Mouse (Mus musculus): ENCODE measurements at regions not wholly inside any gene's neighbourhood (a gene's known extent, or its start where the extent isn't known, plus 50 kb on each side); places are given as distances from the start of the nearest gene placed in this dataset.

DNA sequence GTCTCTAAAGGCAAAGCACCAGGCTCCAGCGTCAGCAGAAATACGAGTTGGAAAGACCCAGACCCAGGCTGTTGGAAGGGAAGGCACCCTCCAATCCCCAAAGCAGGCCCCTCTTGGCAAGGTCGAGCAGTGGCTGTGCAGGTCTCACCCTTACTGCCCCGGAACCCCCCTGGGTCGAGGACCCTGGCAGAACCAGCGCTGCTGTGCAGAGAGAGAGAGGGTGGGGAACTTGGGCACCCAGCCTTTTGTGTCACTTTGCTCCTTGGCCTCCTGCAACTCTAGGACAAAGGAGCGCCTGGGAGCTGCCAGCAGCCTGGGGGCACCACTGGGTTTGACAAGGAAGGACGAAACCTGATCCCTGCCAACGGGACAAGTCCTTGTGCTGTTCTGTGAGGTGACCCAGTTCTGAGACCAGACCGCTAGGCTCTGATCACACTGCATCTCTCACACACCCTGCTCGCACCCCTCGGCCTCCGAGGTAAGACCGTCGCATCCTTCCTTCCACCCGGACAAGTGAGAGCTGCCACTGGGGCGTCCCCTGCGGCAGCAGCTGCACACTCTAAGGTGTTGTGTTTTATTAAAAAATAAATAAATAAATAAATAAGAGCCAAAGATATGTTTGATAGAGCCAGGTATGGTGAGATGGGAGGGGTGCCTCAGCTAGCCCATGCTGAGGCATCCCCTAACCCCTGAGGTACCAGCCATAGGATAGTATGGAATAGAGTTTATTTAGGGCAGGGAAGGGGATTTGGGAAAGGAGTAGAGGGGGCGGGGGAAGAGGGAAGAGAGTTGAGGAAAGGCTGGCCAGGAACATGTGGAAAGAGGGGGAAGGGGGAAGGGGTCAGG, 138.2 kb downstream of the Ly86 start:
- TF ChIP-seq CTCF (IDR thresholded peaks at IDR 0.05; ENCODE audit: low read depth), result no peak
- TF ChIP-seq EP300 (IDR thresholded peaks at IDR 0.05; ENCODE audit: low read depth), result no peak

Data from liver, embryonic 14.5 days (tissue).